In genomic region chr2:65421259-65422255, GRCm38 (mm10) we compare ENCODE assay signal across 35 mouse cellular contexts. TPM values are rescaled to one million over a fixed set of nuclear protein-coding genes. Genes with fewer than 3 reads are reported as not detected.
DNase-seq lines count a peak whose midpoint lies in the region; ATAC-seq lines count a peak whose summit lies in the region.
"Had no signal": no experiment of that assay in that cellular context is flagged by ENCODE, and none has a peak within 500 bp of the region (broad histone marks: within the 10 kb centered on the region; RNA-seq: fewer than 3 reads in every experiment).

No protein-coding gene starts in this region.

- H3K4me2 ChIP-seq in forebrain, embryonic 14.5 days (ENCODE audit: low read length): no peak overlapping the region
- no peak overlapping the region for H3K4me2 ChIP-seq in forebrain, embryonic 12.5 days
- no peak overlapping the region for H3K4me2 ChIP-seq in midbrain, embryonic 11.5 days
- no peak overlapping the region for H3K4me2 ChIP-seq in midbrain, embryonic 13.5 days (replicated peaks)
- H3K4me2 ChIP-seq: embryonic facial prominence, embryonic 15.5 days; heart, embryonic 13.5 days; hindbrain, embryonic 15.5 days; kidney, embryonic 15.5 days; liver, embryonic 15.5 days; neural tube, embryonic 13.5 days had no signal

- ATAC-seq in forebrain, embryonic 14.5 days: no peak
- ATAC-seq in forebrain, embryonic 12.5 days (ENCODE audit: low FRiP score): no peak
- ATAC-seq in midbrain, embryonic 11.5 days (ENCODE audit: low FRiP score): no peak
- peak; percentile 62 for ATAC-seq in midbrain, embryonic 13.5 days
- ATAC-seq: activated CD4-positive, CD25-positive, alpha-beta regulatory T cell, adult 4 months; forebrain, embryonic 16.5 days; intestine, postnatal 0 days; Patski had no signal

- WGBS in forebrain, embryonic 14.5 days: 69% methylated on average over 11 of the region's 11 CpGs
- WGBS in forebrain, embryonic 12.5 days: 66% methylated on average over 11 of the region's 11 CpGs
- 63% methylated on average over 11 of the region's 11 CpGs for WGBS in midbrain, embryonic 11.5 days
- WGBS in midbrain, embryonic 10.5 days: 76% methylated on average over 11 of the region's 11 CpGs
- 46% methylated on average over 11 of the region's 11 CpGs for WGBS in midbrain, embryonic 13.5 days

- no peak overlapping the region for H3K4me3 ChIP-seq in forebrain, embryonic 14.5 days (ENCODE audit: low read depth, low read length)
- H3K4me3 ChIP-seq in forebrain, embryonic 12.5 days (replicated peaks): no peak overlapping the region
- no peak overlapping the region for H3K4me3 ChIP-seq in midbrain, embryonic 11.5 days (ENCODE audit: low read depth, low read length)
- no peak overlapping the region for H3K4me3 ChIP-seq in midbrain, embryonic 10.5 days
- H3K4me3 ChIP-seq in midbrain, embryonic 13.5 days (replicated peaks): no peak overlapping the region
- H3K4me3 ChIP-seq: embryonic facial prominence, embryonic 15.5 days; heart, adult 2 months; heart, embryonic 13.5 days; hindbrain, embryonic 15.5 days; kidney, embryonic 15.5 days; left cerebral cortex, adult 2 months; limb, embryonic 10.5 days; liver, embryonic 15.5 days; myocyte; neural tube, embryonic 13.5 days had no signal

- no peaks in the 10 kb centered on the region for H3K4me1 ChIP-seq in forebrain, embryonic 14.5 days (ENCODE audit: control insufficient read depth, insufficient read depth, low read length)
- peaks cover 8% of the 10 kb centered on the region; the same call in 1 of the 2 replicates for H3K4me1 ChIP-seq in forebrain, embryonic 12.5 days
- no peaks in the 10 kb centered on the region; the same call in 1 of the 2 replicates for H3K4me1 ChIP-seq in midbrain, embryonic 11.5 days (ENCODE audit: control insufficient read depth, insufficient read depth, low read length)
- peaks cover 15% of the 10 kb centered on the region; the same call in 1 of the 2 replicates for H3K4me1 ChIP-seq in midbrain, embryonic 10.5 days
- H3K4me1 ChIP-seq in midbrain, embryonic 13.5 days (replicated peaks): peaks cover 28% of the 10 kb centered on the region
- H3K4me1 ChIP-seq: hindbrain, embryonic 15.5 days; kidney, embryonic 15.5 days; liver, embryonic 15.5 days had no signal

- no peaks in the 10 kb centered on the region for H3K36me3 ChIP-seq in forebrain, embryonic 14.5 days (ENCODE audit: control insufficient read depth, insufficient read depth, low read length)
- H3K36me3 ChIP-seq in forebrain, embryonic 12.5 days (replicated peaks): no peaks in the 10 kb centered on the region
- no peaks in the 10 kb centered on the region for H3K36me3 ChIP-seq in midbrain, embryonic 11.5 days (ENCODE audit: control insufficient read depth, insufficient read depth, low read length)
- H3K36me3 ChIP-seq in midbrain, embryonic 10.5 days: no peaks in the 10 kb centered on the region
- no peaks in the 10 kb centered on the region for H3K36me3 ChIP-seq in midbrain, embryonic 13.5 days
- H3K36me3 ChIP-seq: embryonic facial prominence, embryonic 15.5 days; G1E; heart, embryonic 13.5 days; hindbrain, embryonic 15.5 days; kidney, embryonic 15.5 days; limb, embryonic 10.5 days; liver, embryonic 15.5 days; neural tube, embryonic 13.5 days had no signal

- H3K9ac ChIP-seq in forebrain, embryonic 14.5 days (ENCODE audit: low read length): no peak overlapping the region
- H3K9ac ChIP-seq in forebrain, embryonic 12.5 days: no peak overlapping the region
- no peak overlapping the region for H3K9ac ChIP-seq in midbrain, embryonic 11.5 days (ENCODE audit: low read length)
- no peak overlapping the region for H3K9ac ChIP-seq in midbrain, embryonic 13.5 days (replicated peaks)
- H3K9ac ChIP-seq: embryonic facial prominence, embryonic 15.5 days; heart, embryonic 13.5 days; hindbrain, embryonic 15.5 days; kidney, embryonic 15.5 days; liver, embryonic 15.5 days; neural tube, embryonic 13.5 days had no signal

- peak; percentile 3 for DNase-seq in forebrain, embryonic 14.5 days (ENCODE audit: low spot score)
- DNase-seq in midbrain, embryonic 11.5 days (ENCODE audit: low spot score, missing footprints): peak; percentile 74
- no peak for DNase-seq in midbrain, embryonic 10.5 days (ENCODE audit: low spot score)
- DNase-seq in left cerebral cortex, postnatal 14 days (ENCODE audit: low spot score in 2 of 2): no peak
- no peak for DNase-seq in kidney, postnatal 25 days
- DNase-seq: adrenal gland, adult 8-10 months; cerebellum, adult 9-10 months; gastrocnemius, postnatal 36 days; heart, adult 2 months; heart, postnatal 14 days; kidney, postnatal 4 days; layer of hippocampus, adult 9-11 months; liver; lung, postnatal 4 days; retina, postnatal 1 day; right cerebral cortex, postnatal 4 days; thymus, postnatal 14 days had no signal

- H3K27me3 ChIP-seq in forebrain, embryonic 14.5 days (replicated peaks; ENCODE audit: control insufficient read depth, insufficient read depth, low read length): no peaks in the 10 kb centered on the region
- H3K27me3 ChIP-seq in forebrain, embryonic 12.5 days: no peaks in the 10 kb centered on the region
- H3K27me3 ChIP-seq in midbrain, embryonic 11.5 days (ENCODE audit: control insufficient read depth, insufficient read depth, low read length): no peaks in the 10 kb centered on the region
- H3K27me3 ChIP-seq in midbrain, embryonic 10.5 days (ENCODE audit: low read depth, poor library complexity, severe bottlenecking): no peaks in the 10 kb centered on the region
- no peaks in the 10 kb centered on the region for H3K27me3 ChIP-seq in midbrain, embryonic 13.5 days
- H3K27me3 ChIP-seq: embryonic facial prominence, embryonic 15.5 days; heart, embryonic 13.5 days; hindbrain, embryonic 15.5 days; kidney, embryonic 15.5 days; liver, embryonic 15.5 days; neural tube, embryonic 13.5 days had no signal

- no peak overlapping the region for H3K27ac ChIP-seq in forebrain, embryonic 14.5 days (ENCODE audit: low read depth, low read length)
- H3K27ac ChIP-seq in forebrain, embryonic 12.5 days: no peak overlapping the region
- H3K27ac ChIP-seq in midbrain, embryonic 11.5 days (ENCODE audit: low read depth, low read length): no peak overlapping the region
- H3K27ac ChIP-seq in midbrain, embryonic 10.5 days (replicated peaks): no peak overlapping the region
- peak overlapping the region; percentile 10 for H3K27ac ChIP-seq in midbrain, embryonic 13.5 days
- H3K27ac ChIP-seq: embryonic facial prominence, embryonic 15.5 days; heart, adult 2 months; heart, embryonic 13.5 days; hindbrain, embryonic 15.5 days; kidney, embryonic 15.5 days; left cerebral cortex, adult 2 months; limb, embryonic 10.5 days; liver, embryonic 15.5 days; neural tube, embryonic 13.5 days had no signal

- H3K9me3 ChIP-seq in forebrain, embryonic 14.5 days (replicated peaks; ENCODE audit: control insufficient read depth, low read length): 0 out of 2 replicates have a peak, but pooled peaks cover 4% of the 10 kb centered on the region
- H3K9me3 ChIP-seq in forebrain, embryonic 12.5 days: no peaks in the 10 kb centered on the region
- H3K9me3 ChIP-seq in midbrain, embryonic 11.5 days (ENCODE audit: control insufficient read depth, low read length): peaks cover 5% of the 10 kb centered on the region; the same call in 1 of the 2 replicates
- peaks cover 4% of the 10 kb centered on the region; the same call in 1 of the 2 replicates for H3K9me3 ChIP-seq in midbrain, embryonic 10.5 days (replicated peaks)
- H3K9me3 ChIP-seq in midbrain, embryonic 13.5 days: no peaks in the 10 kb centered on the region
- H3K9me3 ChIP-seq: embryonic facial prominence, embryonic 15.5 days; hindbrain, embryonic 15.5 days; kidney, embryonic 15.5 days; limb, embryonic 10.5 days; liver, embryonic 15.5 days; neural tube, embryonic 13.5 days had no signal

- intact Hi-C loops in left cerebral cortex, postnatal 14 days (cut with DNase I): no loop called here

RNA-seq across cellular contexts. Expression of gene Slc38a11, which starts 57.7 kb away (rescaled TPM):
- 1.4 and 2.2 TPM in 2 replicates for polyA plus RNA-seq in forebrain, embryonic 14.5 days (2014; fragmentation: Nextera tagmentation; extraction: Ambion mirVana)
- 1.1 and 1.6 TPM in 2 replicates for polyA plus RNA-seq in forebrain, embryonic 12.5 days (2016; fragmentation: Nextera tagmentation; extraction: Ambion mirVana)
- polyA plus RNA-seq in midbrain, embryonic 11.5 days (2014; fragmentation: Nextera tagmentation; extraction: Ambion mirVana): 0.68 and 1.1 TPM in 2 replicates
- polyA plus RNA-seq in midbrain, embryonic 10.5 days (2016; fragmentation: Nextera tagmentation; extraction: Ambion mirVana): 0.28 and 0.48 TPM in 2 replicates
- 1.9 and 2.8 TPM in 2 replicates for polyA plus RNA-seq in midbrain, embryonic 13.5 days (2015; fragmentation: Nextera tagmentation; extraction: Ambion mirVana)
- 1 to 10 TPM; 3.0 to 3.2 TPM for total RNA-seq in left cerebral cortex, postnatal 14 days (2021)
- polyA plus RNA-seq: activated CD4-positive, CD25-positive, alpha-beta regulatory T cell, adult 4 months; G1E; heart, embryonic 13.5 days; limb, embryonic 10.5 days; liver, embryonic 15.5 days; lung, embryonic 16.5 days; myocyte; Patski; stomach, embryonic 14.5 days had no signal

Comparison
In these comparisons a context has a peak if more than half of its experiments do, and no peak if none do; other contexts are left out.
1. DNase-seq: peak in forebrain, embryonic 14.5 days (single experiment) and midbrain, embryonic 11.5 days (single experiment); none in midbrain, embryonic 10.5 days (single experiment), left cerebral cortex, postnatal 14 days (0 of 2) and kidney, postnatal 25 days (0 of 2).